Mouse (Mus musculus) lung, adult 2 months (tissue): ENCODE results near the gene Iffo1.

ENCODE experiments used
- CTCF ChIP-seq: fragments of 200-500 bp; IDR thresholded peaks from 2 replicates; pipeline ENCODE4 v1.5.1; 2011; ENCODE audit warnings: mild to moderate bottlenecking, low read length, control low read depth; ENCODE audit not compliant: insufficient read depth
- POLR2A ChIP-seq: fragments of 200-500 bp; IDR thresholded peaks from 2 replicates; pipeline ENCODE4 v1.6.1; 2011; ENCODE audit warnings: low read depth, mild to moderate bottlenecking, control low read depth, low read length, borderline replicate concordance; ENCODE audit errors: extremely low read depth

GRCm38 (mm10) chr6:125172474-125172873 lies 27.4 kb downstream of the Iffo1 start:
- TF ChIP-seq CTCF (no peak), POLR2A (no peak)
